Mouse (Mus musculus) ES-Bruce4 (cell line): Measurements from ENCODE around the gene Tbck. TPM values are rescaled to one million over a fixed set of nuclear protein-coding genes. Genes with fewer than 3 reads are reported as not detected.

Experiments used
- H3K27ac ChIP-seq: 2 replicates; pipeline ENCODE4 v1.5.1; 2012; ENCODE audit warnings: low read length, inconsistent platforms; ENCODE audit not compliant: insufficient read depth
- H3K27me3 ChIP-seq: 2 replicates; pipeline ENCODE4 v1.6.1; 2012; ENCODE audit warnings: mild to moderate bottlenecking, low read length, inconsistent platforms; ENCODE audit not compliant: control insufficient read depth, poor library complexity, insufficient read depth, severe bottlenecking
- H3K36me3 ChIP-seq: 2 replicates; pipeline ENCODE4 v1.6.1; 2012; ENCODE audit warnings: inconsistent platforms, mild to moderate bottlenecking, low read length, moderate library complexity; ENCODE audit not compliant: control insufficient read depth, poor library complexity, insufficient read depth, severe bottlenecking
- H3K4me1 ChIP-seq: one replicate; pipeline ENCODE4 v1.8.1; 2011; ENCODE audit warnings: low read length; ENCODE audit not compliant: control insufficient read depth, insufficient read depth
- H3K4me3 ChIP-seq: 2 replicates; pipeline ENCODE4 v1.5.1; 2011; ENCODE audit warnings: low read depth, mild to moderate bottlenecking, low read length
- H3K9ac ChIP-seq: 2 replicates; pipeline ENCODE4 v1.6.1; 2012; ENCODE audit warnings: low read depth, mild to moderate bottlenecking, inconsistent platforms; ENCODE audit not compliant: poor library complexity, severe bottlenecking
- H3K9me3 ChIP-seq: replicated peaks from 2 replicates; pipeline ENCODE4 v1.6.1; 2012; ENCODE audit warnings: mild to moderate bottlenecking, low read length, inconsistent platforms; ENCODE audit not compliant: control insufficient read depth, poor library complexity, insufficient read depth, severe bottlenecking
- CTCF ChIP-seq: IDR thresholded peaks from one replicate; pipeline ENCODE4 v1.8.1; 2011; ENCODE audit warnings: low read depth, low read length
- EP300 ChIP-seq: IDR thresholded peaks from 2 replicates; pipeline ENCODE4 v1.6.1; 2011; ENCODE audit warnings: low read depth, low read length; ENCODE audit not compliant: insufficient read depth
- POLR2A ChIP-seq: IDR thresholded peaks from one replicate; pipeline ENCODE4 v1.8.1; 2011; ENCODE audit warnings: low read length; ENCODE audit not compliant: insufficient read depth
- polyA plus RNA-seq: library from polyadenylated mRNA; stranded (reverse); fragments of >200 nt; gene quantifications from 2 replicates; pipeline ENCODE4 v1.2.4, GENCODE M21; 2011; ENCODE audit warnings: low read depth; ENCODE audit not compliant: missing spikeins, insufficient read depth, insufficient read length

Gene Tbck
- polyA plus RNA-seq, 1 experiment, result 11.5 TPM

DNA sequence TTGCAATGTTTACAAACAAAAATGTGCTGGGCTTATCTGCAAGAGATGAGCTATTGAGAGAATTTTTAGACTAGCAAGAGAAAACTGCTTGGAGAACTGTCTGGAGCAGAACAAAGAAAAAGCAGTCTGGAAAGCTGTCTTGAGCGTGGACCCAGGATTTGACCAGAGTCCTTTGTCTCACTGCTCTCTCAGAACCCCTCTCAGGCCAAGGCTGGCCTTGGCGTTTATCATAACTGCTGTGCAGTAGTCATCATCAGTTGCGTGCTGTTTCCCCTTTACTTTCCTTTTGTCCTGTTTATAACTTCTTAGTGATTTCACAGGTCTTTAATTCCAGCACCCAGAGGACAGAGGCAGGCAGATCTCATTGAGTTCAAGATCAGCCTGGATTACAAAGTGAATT, 20.3 kb downstream of the Tbck start:
- H3K4me1 ChIP-seq, result no peaks in the 10 kb centered on the region
- no peaks in the 10 kb centered on the region for H3K9me3 ChIP-seq
- TF ChIP-seq EP300 (no peak), CTCF (no peak), POLR2A (no peak)
- H3K27me3 ChIP-seq, result no peaks in the 10 kb centered on the region
- no peak overlapping the region for H3K27ac ChIP-seq
- no peaks in the 10 kb centered on the region for H3K36me3 ChIP-seq
- no peak overlapping the region for H3K4me3 ChIP-seq
- no peak overlapping the region for H3K9ac ChIP-seq

DNA sequence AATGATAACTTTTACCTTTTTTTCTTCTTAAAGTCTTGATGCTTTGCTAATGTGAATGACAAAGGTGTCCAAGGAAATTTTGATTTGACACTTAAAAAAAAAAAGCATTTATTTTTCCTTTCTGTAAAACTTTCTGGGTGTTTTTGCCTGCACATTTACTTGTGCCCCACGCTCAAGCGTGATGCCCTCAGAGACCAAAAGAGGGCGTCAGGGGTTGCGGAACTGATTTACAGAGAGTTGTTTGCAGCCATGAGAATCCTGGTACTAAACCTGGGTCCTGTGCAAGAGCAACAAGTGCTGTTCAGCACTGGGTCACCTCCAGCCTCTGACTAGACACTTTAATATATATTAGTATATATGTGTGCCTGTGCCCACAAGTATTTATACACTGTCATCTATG, 23.0 kb downstream of the Tbck start:
- no peak overlapping the region for H3K4me3 ChIP-seq
- H3K4me1 ChIP-seq, result no peaks in the 10 kb centered on the region
- TF ChIP-seq EP300 (no peak), POLR2A (no peak), CTCF (peak; percentile 47)
- no peaks in the 10 kb centered on the region for H3K27me3 ChIP-seq
- no peak overlapping the region for H3K27ac ChIP-seq
- H3K36me3 ChIP-seq, result no peaks in the 10 kb centered on the region
- H3K9ac ChIP-seq, result no peak overlapping the region
- no peaks in the 10 kb centered on the region for H3K9me3 ChIP-seq

DNA sequence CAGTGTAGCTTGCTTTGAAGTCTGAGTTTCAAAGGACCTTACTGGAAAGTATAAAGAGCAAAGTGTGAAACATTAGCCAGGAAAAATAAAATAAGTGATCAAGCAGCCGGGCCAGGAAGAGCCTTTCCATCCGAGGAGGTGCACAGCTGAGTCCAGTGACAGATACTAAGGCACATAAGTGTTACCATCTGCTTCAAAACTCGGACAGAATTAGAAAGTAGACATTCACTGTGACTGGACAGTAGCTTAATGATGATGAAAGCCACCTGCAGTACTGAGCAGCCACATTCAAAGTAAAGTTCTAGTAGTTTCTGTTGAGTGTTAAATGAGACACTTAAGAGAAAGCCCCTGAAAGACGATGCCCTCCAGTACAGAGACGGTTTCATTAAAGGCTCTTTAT, 30.0 kb downstream of the Tbck start:
- H3K36me3 ChIP-seq, result no peaks in the 10 kb centered on the region
- no peak overlapping the region for H3K4me3 ChIP-seq
- no peak overlapping the region for H3K9ac ChIP-seq
- H3K27ac ChIP-seq, result no peak overlapping the region
- H3K27me3 ChIP-seq, result no peaks in the 10 kb centered on the region
- no peaks in the 10 kb centered on the region for H3K9me3 ChIP-seq
- H3K4me1 ChIP-seq, result no peaks in the 10 kb centered on the region
- TF ChIP-seq CTCF (no peak), EP300 (no peak), POLR2A (no peak)

DNA sequence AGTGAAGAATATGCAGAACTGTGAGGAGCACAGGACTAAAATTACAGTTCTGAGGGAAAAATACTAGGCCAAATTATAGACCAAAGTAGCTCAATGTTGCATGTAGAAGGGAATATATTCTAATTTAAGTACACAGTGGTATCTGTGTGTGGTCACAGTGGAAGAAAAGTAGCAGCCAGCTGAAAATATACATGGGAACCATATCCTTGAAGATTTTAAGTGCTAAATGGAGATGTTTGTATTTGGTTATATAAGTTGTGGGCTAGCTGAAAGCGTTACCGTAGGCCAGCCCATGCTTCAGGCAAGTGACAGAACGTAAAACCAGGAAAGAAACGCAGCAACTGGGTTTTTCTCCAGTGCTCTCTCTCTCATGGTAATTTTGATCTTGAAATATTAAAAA, 33.4 kb downstream of the Tbck start:
- Histone ChIP-seq H3K27ac (no peak overlapping the region), H3K36me3 (no peaks in the 10 kb centered on the region), H3K9me3 (no peaks in the 10 kb centered on the region), H3K4me1 (no peaks in the 10 kb centered on the region), H3K4me3 (no peak overlapping the region), H3K27me3 (no peaks in the 10 kb centered on the region), H3K9ac (no peak overlapping the region)
- no peak for TF ChIP-seq POLR2A
- no peak for TF ChIP-seq EP300
- TF ChIP-seq CTCF, result no peak

DNA sequence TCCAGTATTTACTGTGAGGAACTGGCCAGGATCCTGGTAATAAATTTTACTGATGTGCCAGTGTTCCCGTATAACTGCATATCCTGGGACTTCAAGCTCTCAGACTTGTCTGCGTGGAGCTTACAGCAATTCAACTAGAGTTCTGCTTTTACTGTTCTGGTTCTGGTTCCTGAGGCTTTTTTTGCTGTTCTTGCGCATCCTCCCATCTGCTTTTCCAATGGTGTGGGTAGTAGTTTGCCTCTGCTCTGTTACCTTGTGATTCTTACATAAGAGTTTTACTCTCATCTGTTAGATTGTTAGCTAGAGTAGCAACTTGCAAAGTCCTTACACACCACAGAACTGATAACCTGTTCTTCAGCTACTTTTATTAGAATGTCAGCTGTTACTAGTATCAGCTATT, 40.4 kb downstream of the Tbck start:
- Histone ChIP-seq H3K9me3 (no peaks in the 10 kb centered on the region), H3K4me1 (no peaks in the 10 kb centered on the region), H3K27ac (no peak overlapping the region), H3K9ac (no peak overlapping the region), H3K27me3 (no peaks in the 10 kb centered on the region), H3K4me3 (no peak overlapping the region), H3K36me3 (no peaks in the 10 kb centered on the region; the same call in 1 of the 2 replicates)
- TF ChIP-seq POLR2A, result no peak
- no peak for TF ChIP-seq EP300
- no peak for TF ChIP-seq CTCF

DNA sequence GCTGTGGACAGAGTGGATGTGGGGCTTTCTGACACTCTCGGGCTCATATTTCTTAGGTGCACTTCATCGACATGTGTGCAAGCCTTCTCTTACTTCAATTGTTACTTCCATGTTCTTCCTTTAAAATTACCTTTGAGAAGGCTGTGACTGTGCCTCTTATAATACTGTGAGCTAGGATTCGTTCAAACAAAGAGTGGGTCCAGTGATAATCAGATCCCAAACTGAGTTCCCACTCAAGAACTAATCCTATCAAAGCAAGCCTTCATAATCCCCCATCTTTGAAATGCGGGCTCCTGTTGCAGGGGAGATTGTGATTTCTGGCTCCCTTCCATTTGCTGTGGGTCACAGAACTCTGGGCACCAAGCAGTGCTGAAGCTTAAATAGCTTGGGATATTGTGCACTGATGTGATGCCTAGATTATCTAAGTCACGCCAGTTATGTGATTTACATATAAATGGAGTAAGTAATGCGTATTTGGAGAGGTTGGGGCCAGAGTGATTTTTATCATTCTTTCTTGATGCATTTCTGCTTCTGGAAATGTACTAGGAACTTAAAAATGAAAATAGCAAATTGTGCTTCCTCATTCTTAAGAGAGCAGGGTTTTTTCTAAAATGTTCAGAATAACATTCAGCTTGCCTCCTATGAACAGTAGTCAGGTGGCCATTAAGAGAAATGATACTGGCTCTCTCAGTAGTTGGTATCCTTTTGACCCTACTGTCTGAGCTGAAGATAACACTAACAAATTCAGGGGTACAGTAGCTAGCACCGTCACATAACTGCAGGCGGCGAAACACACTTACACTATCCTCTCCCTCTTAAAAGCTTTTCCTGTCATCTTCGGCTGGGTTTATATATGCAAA, 60.6 kb downstream of the Tbck start:
- H3K4me3 ChIP-seq, result no peak overlapping the region
- no peaks in the 10 kb centered on the region for H3K9me3 ChIP-seq
- TF ChIP-seq POLR2A, result no peak
- TF ChIP-seq CTCF, result no peak
- no peak for TF ChIP-seq EP300
- no peak overlapping the region for H3K9ac ChIP-seq
- no peak overlapping the region for H3K27ac ChIP-seq
- no peaks in the 10 kb centered on the region for H3K4me1 ChIP-seq
- no peaks in the 10 kb centered on the region for H3K36me3 ChIP-seq
- no peaks in the 10 kb centered on the region for H3K27me3 ChIP-seq
